Mouse (Mus musculus): Measurements from ENCODE around the gene Alg2. TPM values are rescaled to one million over a fixed set of nuclear protein-coding genes. Genes with fewer than 3 reads are reported as not detected.
A peak's percentile ranks its signal among the peaks of the same experiment; 100 is the strongest.

Gene Alg2
- total and polyA plus RNA-seq, 2 experiments from 2014 or later = 212 to 288 TPM

DNA sequence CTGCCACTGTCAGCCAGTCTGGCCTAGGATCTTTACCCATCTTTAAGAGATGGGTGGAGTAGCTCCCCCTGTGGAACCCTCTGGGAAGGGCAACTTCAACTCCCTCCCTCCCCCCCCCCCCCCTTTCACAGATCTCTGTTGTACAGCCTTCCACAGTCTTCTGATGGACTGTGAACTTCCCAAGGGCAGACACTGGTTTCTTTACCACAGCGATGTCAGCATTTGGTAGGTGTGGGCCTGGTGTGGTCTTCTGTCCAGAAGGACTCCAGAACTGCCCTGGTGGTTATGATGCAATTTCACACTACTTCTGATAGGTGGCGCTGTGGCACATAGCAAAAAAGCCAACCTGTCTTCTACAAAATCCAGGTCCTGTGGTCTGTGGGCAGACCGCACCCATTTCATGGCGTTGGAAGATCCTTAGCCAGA, 28.4 kb upstream of the Alg2 start:
- H3K4me2 ChIP-seq (ENCODE audit: low read depth, low read length) = 0 out of 2 replicates have a peak overlapping the region, but pooled peaks have one; percentile 10
- DNase-seq (ENCODE audit: low spot score) (peak; percentile 79), ATAC-seq (peak; percentile 66; the same call in 1 of the 2 replicates)
- H3K27ac ChIP-seq = no peak overlapping the region
- H3K27me3 ChIP-seq (ENCODE audit: insufficient read depth, low read length) = no peaks in the 10 kb centered on the region
- no peaks in the 10 kb centered on the region for H3K9me3 ChIP-seq (ENCODE audit: low read length)
- peak; percentile 85 for TF ChIP-seq CTCF (IDR thresholded peaks at IDR 0.05; ENCODE audit: low read depth)
- no peak overlapping the region for H3K4me3 ChIP-seq (ENCODE audit: low read length)
- 33% methylated on average over 4 of the region's 4 CpGs for WGBS
- H3K4me1 ChIP-seq (ENCODE audit: insufficient read depth, low read length) = no peaks in the 10 kb centered on the region
- no peak overlapping the region for H3K9ac ChIP-seq (replicated peaks; ENCODE audit: low read length)
- no peaks in the 10 kb centered on the region for H3K36me3 ChIP-seq (ENCODE audit: insufficient read depth, low read length)

DNA sequence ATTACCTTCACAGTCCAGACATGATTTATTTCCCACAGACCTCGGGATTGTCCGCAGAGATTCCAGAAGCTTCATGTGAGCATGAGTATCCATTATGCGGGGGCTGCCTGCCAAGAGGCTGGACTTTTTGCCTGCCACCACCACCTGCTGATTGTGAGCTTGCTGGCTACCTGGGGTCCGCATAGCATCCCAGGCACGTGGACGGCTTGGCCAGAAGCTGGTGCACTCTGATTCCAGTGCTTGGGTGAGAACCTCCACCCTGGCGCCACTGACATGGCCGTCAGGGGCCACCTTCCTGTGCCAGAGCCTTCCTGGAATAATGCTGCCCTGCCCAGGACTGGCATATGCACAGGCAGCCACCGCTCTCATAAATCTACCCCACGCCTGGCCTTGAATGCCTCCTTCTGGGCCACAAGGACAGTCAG, 25.0 kb upstream of the Alg2 start:
- H3K27me3 ChIP-seq (ENCODE audit: insufficient read depth, low read length) = no peaks in the 10 kb centered on the region
- 70% methylated on average over 10 of the region's 10 CpGs for WGBS

DNA sequence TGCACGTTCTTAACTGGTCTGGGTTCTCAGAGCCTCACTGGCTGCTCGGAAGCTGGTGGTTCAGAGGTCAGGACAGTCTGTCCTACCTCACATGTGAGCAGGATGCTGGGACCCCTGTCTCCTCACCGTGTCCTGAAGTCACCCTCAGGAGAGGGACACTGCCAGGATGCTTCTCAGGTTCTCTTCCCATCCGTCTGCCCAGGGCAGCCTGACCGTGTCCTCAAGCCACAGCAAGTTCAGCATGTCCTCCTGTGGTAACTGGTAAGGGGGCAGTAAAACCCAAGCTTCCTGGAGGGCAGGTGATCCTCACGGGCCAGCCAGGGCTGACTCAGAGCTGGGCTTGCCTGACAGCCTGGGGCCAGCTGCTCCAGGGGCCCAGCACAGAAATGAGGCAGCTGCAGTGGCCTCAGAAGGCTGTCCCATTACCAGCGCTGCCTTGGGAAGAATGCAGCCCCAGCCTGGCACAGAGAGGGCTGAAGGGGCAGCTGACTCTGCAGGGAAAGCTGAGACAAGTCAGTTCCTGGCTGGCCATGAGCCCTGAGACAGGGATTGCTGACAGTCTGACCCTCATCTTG, 23.8 kb upstream of the Alg2 start:
- Histone ChIP-seq H3K4me3 (ENCODE audit: low read length) (no peak overlapping the region), H3K4me2 (ENCODE audit: low read depth, low read length) (no peak overlapping the region), H3K27me3 (ENCODE audit: insufficient read depth, low read length) (no peaks in the 10 kb centered on the region), H3K36me3 (ENCODE audit: insufficient read depth, low read length) (no peaks in the 10 kb centered on the region), H3K9me3 (ENCODE audit: low read length) (no peaks in the 10 kb centered on the region), H3K27ac (no peak overlapping the region), H3K9ac (replicated peaks; ENCODE audit: low read length) (no peak overlapping the region), H3K4me1 (ENCODE audit: insufficient read depth, low read length) (no peaks in the 10 kb centered on the region)
- no peak for ATAC-seq
- no peak for DNase-seq (ENCODE audit: low spot score)
- WGBS = 65% methylated on average over 7 of the region's 7 CpGs
- no peak for TF ChIP-seq CTCF (IDR thresholded peaks at IDR 0.05; ENCODE audit: low read depth)

More for the DNA sequence above, 25.0 kb upstream of the Alg2 start:
- Histone ChIP-seq H3K4me2 (ENCODE audit: low read depth, low read length) (no peak overlapping the region), H3K27ac (no peak overlapping the region), H3K9me3 (ENCODE audit: low read length) (no peaks in the 10 kb centered on the region), H3K4me3 (ENCODE audit: low read length) (no peak overlapping the region), H3K4me1 (ENCODE audit: insufficient read depth, low read length) (no peaks in the 10 kb centered on the region), H3K9ac (replicated peaks; ENCODE audit: low read length) (no peak overlapping the region), H3K36me3 (ENCODE audit: insufficient read depth, low read length) (no peaks in the 10 kb centered on the region)
- no peak for TF ChIP-seq CTCF (IDR thresholded peaks at IDR 0.05; ENCODE audit: low read depth)
- no peak for ATAC-seq
- no peak for DNase-seq (ENCODE audit: low spot score)

DNA sequence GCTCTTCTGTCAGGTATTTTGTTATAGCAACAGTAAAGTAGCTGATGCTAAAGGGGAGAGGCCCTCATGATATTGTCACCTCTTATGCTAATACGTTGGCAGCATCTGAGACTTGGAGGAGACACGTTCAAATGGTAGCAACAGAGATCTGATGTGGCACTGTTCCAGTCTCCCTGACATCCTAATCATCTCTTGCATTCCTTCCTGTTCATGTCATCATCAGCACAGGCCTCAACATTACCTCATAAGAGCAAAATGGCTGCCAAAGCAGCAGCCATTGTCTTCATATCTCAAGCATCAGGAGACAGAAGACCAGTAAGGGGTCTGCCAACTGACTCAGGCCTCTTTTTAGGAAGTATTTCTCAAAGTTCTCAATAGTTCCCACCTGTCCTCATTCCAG, 20.6 kb upstream of the Alg2 start:
- no peaks in the 10 kb centered on the region for H3K9me3 ChIP-seq (ENCODE audit: low read length)
- WGBS = 81% methylated on average over 2 of the region's 2 CpGs
- no peak for ATAC-seq

DNA sequence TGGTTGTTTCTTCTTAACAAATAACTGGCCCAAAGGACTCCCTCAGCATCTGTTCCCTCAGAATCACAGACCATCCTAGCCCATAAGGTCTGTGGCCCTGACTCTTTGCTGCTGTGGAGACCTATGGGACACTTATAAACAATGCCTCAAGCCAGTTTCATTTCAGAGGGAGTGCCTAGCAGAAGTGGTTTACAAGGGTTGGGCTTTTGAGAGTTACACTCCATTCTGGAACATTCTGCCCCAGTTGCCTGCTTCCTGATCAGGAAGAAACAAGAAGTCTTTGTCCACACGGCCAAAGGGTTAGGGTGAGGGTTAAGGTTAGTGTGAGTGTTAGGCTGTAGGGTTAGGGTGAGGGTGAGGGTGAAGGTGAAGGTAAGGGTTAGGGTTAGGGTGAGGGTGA, 20.0 kb upstream of the Alg2 start:
- no peak overlapping the region for H3K27ac ChIP-seq
- no peaks in the 10 kb centered on the region for H3K27me3 ChIP-seq (ENCODE audit: insufficient read depth, low read length)
- H3K4me1 ChIP-seq (ENCODE audit: insufficient read depth, low read length) = no peaks in the 10 kb centered on the region
- H3K9me3 ChIP-seq (ENCODE audit: low read length) = no peaks in the 10 kb centered on the region
- DNase-seq (ENCODE audit: low spot score) (no peak), ATAC-seq (no peak)
- H3K4me3 ChIP-seq (ENCODE audit: low read length) = no peak overlapping the region
- H3K4me2 ChIP-seq (ENCODE audit: low read depth, low read length) = no peak overlapping the region
- no peaks in the 10 kb centered on the region for H3K36me3 ChIP-seq (ENCODE audit: insufficient read depth, low read length)
- 50% methylated on average over 1 of the region's 1 CpGs for WGBS
- TF ChIP-seq CTCF (IDR thresholded peaks at IDR 0.05; ENCODE audit: low read depth) = no peak
- no peak overlapping the region for H3K9ac ChIP-seq (replicated peaks; ENCODE audit: low read length)

More for the DNA sequence above, 20.6 kb upstream of the Alg2 start:
- no peak for DNase-seq (ENCODE audit: low spot score)
- no peaks in the 10 kb centered on the region for H3K27me3 ChIP-seq (ENCODE audit: insufficient read depth, low read length)
- no peak for TF ChIP-seq CTCF (IDR thresholded peaks at IDR 0.05; ENCODE audit: low read depth)
- no peaks in the 10 kb centered on the region for H3K4me1 ChIP-seq (ENCODE audit: insufficient read depth, low read length)
- H3K36me3 ChIP-seq (ENCODE audit: insufficient read depth, low read length) = no peaks in the 10 kb centered on the region
- no peak overlapping the region for H3K4me3 ChIP-seq (ENCODE audit: low read length)
- no peak overlapping the region for H3K9ac ChIP-seq (replicated peaks; ENCODE audit: low read length)
- no peak overlapping the region for H3K27ac ChIP-seq
- H3K4me2 ChIP-seq (ENCODE audit: low read depth, low read length) = no peak overlapping the region

DNA sequence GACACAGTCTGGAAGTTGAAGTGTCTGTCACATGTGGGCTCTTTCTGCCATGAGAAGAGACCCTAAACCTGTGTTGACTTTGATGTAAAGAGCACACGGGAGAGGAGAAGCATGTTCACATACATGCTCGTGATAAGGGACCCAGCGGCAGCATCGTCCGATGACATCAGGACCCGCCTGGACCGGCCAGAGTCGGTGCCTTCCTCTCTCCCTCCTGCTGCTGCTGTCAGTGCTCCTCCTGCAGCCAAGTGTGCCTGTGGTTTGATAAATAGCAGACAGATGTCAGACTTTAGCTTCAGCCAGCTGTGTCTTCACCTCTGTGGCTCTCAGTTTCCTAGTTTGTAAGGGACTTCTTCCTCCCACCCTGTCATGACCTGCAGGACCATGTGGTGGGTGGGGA, 19.3 kb upstream of the Alg2 start:
- H3K4me2 ChIP-seq (ENCODE audit: low read depth, low read length) = no peak overlapping the region
- ATAC-seq = no peak
- DNase-seq (ENCODE audit: low spot score) = no peak
- H3K9me3 ChIP-seq (ENCODE audit: low read length) = no peaks in the 10 kb centered on the region
- H3K4me3 ChIP-seq (ENCODE audit: low read length) = no peak overlapping the region
- H3K4me1 ChIP-seq (ENCODE audit: insufficient read depth, low read length) = no peaks in the 10 kb centered on the region
- H3K9ac ChIP-seq (replicated peaks; ENCODE audit: low read length) = no peak overlapping the region
- 60% methylated on average over 8 of the region's 8 CpGs for WGBS
- no peaks in the 10 kb centered on the region for H3K36me3 ChIP-seq (ENCODE audit: insufficient read depth, low read length)
- no peaks in the 10 kb centered on the region for H3K27me3 ChIP-seq (ENCODE audit: insufficient read depth, low read length)
- H3K27ac ChIP-seq = no peak overlapping the region
- no peak for TF ChIP-seq CTCF (IDR thresholded peaks at IDR 0.05; ENCODE audit: low read depth)

DNA sequence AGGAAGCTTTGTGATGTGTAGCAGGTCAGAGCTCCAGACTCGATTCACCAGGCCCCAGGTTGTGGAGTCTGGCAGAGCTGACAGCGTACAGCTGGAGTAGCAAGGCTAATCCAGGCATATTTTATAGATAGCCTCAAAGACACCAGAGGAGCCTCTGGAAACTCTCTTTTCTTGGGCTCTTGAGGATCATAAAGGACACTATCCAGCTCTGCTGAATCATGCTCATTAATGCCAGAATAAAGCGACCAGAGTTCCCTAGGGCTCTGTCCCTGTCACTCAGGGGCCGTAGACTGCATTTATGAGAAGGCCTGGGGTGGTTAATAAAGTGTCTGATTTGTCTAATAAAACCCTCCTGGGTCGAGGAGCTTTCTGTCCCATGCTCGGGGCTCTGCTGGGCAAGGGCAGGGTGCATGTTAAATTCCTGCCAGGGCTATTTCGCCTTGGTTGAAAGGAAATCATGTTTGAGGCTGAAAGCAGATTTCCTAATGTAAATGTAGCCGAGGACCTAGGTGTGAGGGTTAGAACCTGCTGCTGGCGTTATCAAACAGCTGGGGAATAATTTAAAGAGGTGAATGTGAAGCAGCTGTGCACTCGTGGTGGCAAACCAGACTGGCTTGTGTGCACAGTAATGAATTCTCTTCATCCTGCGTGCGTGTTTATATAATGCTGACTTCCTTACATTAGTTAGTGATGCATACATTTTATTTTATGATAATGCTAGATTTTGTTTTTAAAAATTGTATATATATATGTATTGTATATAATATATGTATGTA, 18.4 kb upstream of the Alg2 start:
- Histone ChIP-seq H3K36me3 (ENCODE audit: insufficient read depth, low read length) (no peaks in the 10 kb centered on the region), H3K9me3 (ENCODE audit: low read length) (no peaks in the 10 kb centered on the region), H3K4me3 (ENCODE audit: low read length) (no peak overlapping the region), H3K4me2 (ENCODE audit: low read depth, low read length) (no peak overlapping the region), H3K9ac (replicated peaks; ENCODE audit: low read length) (no peak overlapping the region), H3K27ac (no peak overlapping the region), H3K27me3 (ENCODE audit: insufficient read depth, low read length) (no peaks in the 10 kb centered on the region), H3K4me1 (ENCODE audit: insufficient read depth, low read length) (no peaks in the 10 kb centered on the region)
- DNase-seq (ENCODE audit: low spot score) = no peak
- no peak for TF ChIP-seq CTCF (IDR thresholded peaks at IDR 0.05; ENCODE audit: low read depth)
- 44% methylated on average over 12 of the region's 12 CpGs for WGBS
- no peak for ATAC-seq
